Comparison of ENCODE assay signal across 20 mouse cellular contexts in the genomic region with DNA sequence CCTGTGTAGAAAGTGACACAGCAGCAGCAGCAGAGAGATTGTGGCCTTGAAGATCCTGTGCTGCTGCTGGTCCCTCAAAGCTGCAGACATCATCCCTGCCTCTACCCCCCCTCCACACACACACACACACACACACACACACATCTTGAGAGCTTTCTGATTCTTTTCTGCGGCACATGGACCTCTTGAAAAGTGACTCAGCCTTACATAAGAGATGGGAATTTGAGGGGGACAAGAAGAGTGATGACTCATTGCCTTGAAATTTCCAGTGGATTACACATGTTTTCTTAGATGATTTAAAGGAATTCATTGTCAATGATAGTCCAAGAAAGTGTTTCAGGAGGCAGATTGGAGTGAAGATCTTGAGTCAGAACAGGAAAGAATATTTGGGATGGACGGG. TPM values are rescaled to one million over a fixed set of nuclear protein-coding genes. Genes with fewer than 3 reads are reported as not detected.
DNase-seq lines count a peak whose midpoint lies in the region; ATAC-seq and TF ChIP-seq lines count a peak whose summit lies in the region.
"Had no signal": no experiment of that assay in that cellular context is flagged by ENCODE, and none has a peak within 500 bp of the region (broad histone marks: within the 10 kb centered on the region; RNA-seq: fewer than 3 reads in every experiment).

No protein-coding gene starts in this region.

- peak; percentile 19 for DNase-seq in heart, adult 8-10 months (ENCODE audit: low spot score)
- DNase-seq in heart, postnatal 25 days (ENCODE audit: low spot score): no peak
- peak; percentile 11 for DNase-seq in MN1 (ENCODE audit: low spot score)
- no peak for DNase-seq in ovary, postnatal 36 days (ENCODE audit: low spot score)
- no peak for DNase-seq in kidney, adult 8-10 months
- DNase-seq: cerebellum, adult 18-20 months; gastrocnemius, postnatal 10 days; liver; thymus, postnatal 36 days had no signal

- peak overlapping the region; percentile 26 for H3K4me3 ChIP-seq in megakaryocyte, embryonic 14.5 days (replicated peaks)
- no peak overlapping the region for H3K4me3 ChIP-seq in myocyte
- H3K4me3 ChIP-seq: embryonic facial prominence, embryonic 15.5 days; forebrain, embryonic 13.5 days; heart, embryonic 13.5 days; hindbrain, embryonic 12.5 days; intestine, embryonic 15.5 days; layer of hippocampus, adult 2 months; stomach, embryonic 15.5 days had no signal

- intact Hi-C loops in heart, postnatal 25 days (cut with DNase I): no loop called here

- no peaks in the 10 kb centered on the region for H3K27me3 ChIP-seq in megakaryocyte, embryonic 14.5 days (replicated peaks)
- H3K27me3 ChIP-seq in myocyte (ENCODE audit: control insufficient read depth, insufficient read depth, insufficient read length): no peaks in the 10 kb centered on the region
- H3K27me3 ChIP-seq: CH12.LX; embryonic facial prominence, embryonic 15.5 days; forebrain, embryonic 13.5 days; heart, embryonic 13.5 days; hindbrain, embryonic 12.5 days; intestine, embryonic 15.5 days; stomach, embryonic 15.5 days had no signal

- H3K79me2 ChIP-seq in myocyte (ENCODE audit: control insufficient read depth, insufficient read depth): no peaks in the 10 kb centered on the region

- H3K9me3 ChIP-seq in megakaryocyte, embryonic 14.5 days: no peaks in the 10 kb centered on the region
- H3K9me3 ChIP-seq: embryonic facial prominence, embryonic 15.5 days; forebrain, embryonic 13.5 days; heart, embryonic 13.5 days; hindbrain, embryonic 12.5 days; intestine, embryonic 15.5 days; stomach, embryonic 15.5 days had no signal

- H3K4me2 ChIP-seq in myocyte (ENCODE audit: low read depth): peak overlapping the region; percentile 65
- H3K4me2 ChIP-seq: embryonic facial prominence, embryonic 15.5 days; forebrain, embryonic 13.5 days; heart, embryonic 13.5 days; hindbrain, embryonic 12.5 days; intestine, embryonic 15.5 days; stomach, embryonic 15.5 days had no signal

- no peaks in the 10 kb centered on the region for H3K36me3 ChIP-seq in megakaryocyte, embryonic 14.5 days (replicated peaks; ENCODE audit: low read length)
- no peaks in the 10 kb centered on the region for H3K36me3 ChIP-seq in myocyte (ENCODE audit: control insufficient read depth, insufficient read depth)
- H3K36me3 ChIP-seq: embryonic facial prominence, embryonic 15.5 days; heart, embryonic 13.5 days; hindbrain, embryonic 12.5 days; intestine, embryonic 15.5 days; stomach, embryonic 15.5 days had no signal

- no peak for ATAC-seq in megakaryocyte, adult 5-6 weeks (ENCODE audit: poor library complexity, severe bottlenecking)
- ATAC-seq: forebrain, embryonic 13.5 days; intestine, embryonic 15.5 days had no signal

- peaks cover 55% of the 10 kb centered on the region for H3K4me1 ChIP-seq in megakaryocyte, embryonic 14.5 days
- H3K4me1 ChIP-seq: forebrain, embryonic 13.5 days had no signal

- H3ac ChIP-seq in myocyte (ENCODE audit: control insufficient read depth, insufficient read length): no peak overlapping the region

- TF ChIP-seq POLR2A in myocyte (IDR thresholded peaks at IDR 0.05; ENCODE audit: insufficient read length, low read depth): no peak

TF ChIP-seq in myocyte, 11 proteins besides CTCF, POLR2A, EP300 and RAD21:
- no peak for TF ChIP-seq TCF12 (IDR thresholded peaks at IDR 0.05; ENCODE audit: insufficient read depth, poor library complexity, severe bottlenecking)
- no peak for TF ChIP-seq TCF3 (IDR thresholded peaks at IDR 0.05; ENCODE audit: insufficient read length, low read depth)
- TF ChIP-seq USF1 (IDR thresholded peaks at IDR 0.05; ENCODE audit: low read depth): no peak
- TF ChIP-seq MAX (IDR thresholded peaks at IDR 0.05; ENCODE audit: low read depth): peak; percentile 41
- TF ChIP-seq CEBPB (IDR thresholded peaks at IDR 0.05; ENCODE audit: insufficient read depth, poor library complexity, severe bottlenecking): peak; percentile 56; the same call in 1 of the 2 replicates
- TF ChIP-seq MYOD1 (IDR thresholded peaks at IDR 0.05; ENCODE audit: control insufficient read depth in 1 of 3, insufficient read length in 2 of 3, low read depth in 2 of 3): no peak

RNA-seq across cellular contexts. Expression of gene Mcfd2, which starts 58.9 kb away (rescaled TPM):
- 10 to 100 TPM; 56.1 to 70.7 (median 59.8) TPM for total RNA-seq in heart, adult 8-10 months (2022)
- total RNA-seq in heart, postnatal 25 days (2021): 10 to 100 TPM; 41.8 to 46.4 TPM
- polyA plus RNA-seq in megakaryocyte, embryonic 14.5 days (2012; ENCODE audit: insufficient read depth, low replicate concordance): 8.0 and 12.5 TPM in 2 replicates
- total RNA-seq in megakaryocyte, adult 5-6 weeks (2015): 16.1 and 19.7 TPM in 2 replicates
- total RNA-seq in megakaryocyte, adult 5-6 weeks (2017): 38.5 and 44.9 TPM in 2 replicates
- polyA plus RNA-seq in myocyte (2012; fragmentation: generic; extraction: Trizol): 59.1 TPM

Comparison
In these comparisons a context has a peak if more than half of its experiments do, and no peak if none do; other contexts are left out.
1. DNase-seq: peak in heart, adult 8-10 months (single experiment) and MN1 (single experiment); none in heart, postnatal 25 days (single experiment), ovary, postnatal 36 days (single experiment) and kidney, adult 8-10 months (0 of 2).